Mouse (Mus musculus) stomach, postnatal 0 days (tissue): Measurements from ENCODE around the gene Gm5426. TPM values are rescaled to one million over a fixed set of nuclear protein-coding genes. Genes with fewer than 3 reads are reported as not detected.
"Not testable (repeated sequence)": the region's sequence is repeated elsewhere in the genome, so short reads cannot be mapped to it uniquely, and the experiment has no call there.

Experiments
- ATAC-seq: fragments of 200-750 bp; cut with Nextera tagmentation; 2 replicates; pipeline ENCODE4 v1.8.0; 2017; ENCODE audit not compliant: low FRiP score, low TSS enrichment
- DNase-seq: peaks from one replicate; pipeline ENCODE4 v3.0.0-alpha.2; 2016; ENCODE audit warnings: low spot score
- H3K27ac ChIP-seq: fragments of 300-500 bp; sonication (generic); replicated peaks from 2 replicates; pipeline ENCODE4 v1.5.1; 2014; ENCODE audit warnings: mild to moderate bottlenecking, control low read depth
- H3K27me3 ChIP-seq: fragments of 300-500 bp; sonication (generic); 2 replicates; pipeline ENCODE4 v1.6.1; 2014; ENCODE audit warnings: low read length; ENCODE audit not compliant: control insufficient read depth, insufficient read depth
- H3K36me3 ChIP-seq: fragments of 300-500 bp; sonication (generic); 2 replicates; pipeline ENCODE4 v1.6.1; 2014; ENCODE audit warnings: low read length, mixed read lengths; ENCODE audit not compliant: control insufficient read depth, insufficient read depth
- H3K4me1 ChIP-seq: fragments of 300-500 bp; sonication (generic); replicated peaks from 2 replicates; pipeline ENCODE4 v1.6.1; 2014; ENCODE audit warnings: antibody characterized with exemption; ENCODE audit not compliant: control insufficient read depth, insufficient read depth
- H3K4me2 ChIP-seq: fragments of 300-500 bp; sonication (generic); replicated peaks from 2 replicates; pipeline ENCODE4 v1.6.1; 2014; ENCODE audit warnings: low read depth, mild to moderate bottlenecking, control low read depth, moderate library complexity
- H3K4me3 ChIP-seq: fragments of 300-500 bp; sonication (generic); 2 replicates; pipeline ENCODE4 v1.5.1; 2014; ENCODE audit warnings: low read depth, low read length, control low read depth
- H3K9ac ChIP-seq: fragments of 300-500 bp; sonication (generic); 2 replicates; pipeline ENCODE4 v1.6.1; 2014; ENCODE audit warnings: mild to moderate bottlenecking, low read length, control low read depth, mixed read lengths
- H3K9me3 ChIP-seq: fragments of 300-500 bp; sonication (generic); 2 replicates; pipeline ENCODE4 v1.6.1; 2016; ENCODE audit warnings: low read length; ENCODE audit not compliant: control insufficient read depth
- CTCF ChIP-seq: IDR thresholded peaks from 2 replicates; pipeline ENCODE4 v1.5.1; 2016; ENCODE audit warnings: antibody characterized with exemption, low read depth, mild to moderate bottlenecking, moderate library complexity
- EP300 ChIP-seq: optimal IDR thresholded peaks from 2 replicates; pipeline ENCODE3; 2016; ENCODE audit warnings: antibody characterized with exemption
- WGBS: fragments of 180-500 bp; shearing (Covaris S2); extraction: QIAGEN DNeasy Blood & Tissue Kit; methylation state at CpG from one replicate; pipeline ENCODE4 v1.1.7; 2014; 5-methylcytosine and 5-hydroxymethylcytosine counted together
- polyA plus RNA-seq: library from polyadenylated mRNA; unstranded; fragments of >200 nt; fragmentation: Nextera tagmentation; extraction: Ambion mirVana; gene quantifications from 2 replicates; pipeline ENCODE4 v1.2.1, GENCODE M21; 2015

Gene Gm5426
- not detected in 2 replicates for polyA plus RNA-seq

DNA sequence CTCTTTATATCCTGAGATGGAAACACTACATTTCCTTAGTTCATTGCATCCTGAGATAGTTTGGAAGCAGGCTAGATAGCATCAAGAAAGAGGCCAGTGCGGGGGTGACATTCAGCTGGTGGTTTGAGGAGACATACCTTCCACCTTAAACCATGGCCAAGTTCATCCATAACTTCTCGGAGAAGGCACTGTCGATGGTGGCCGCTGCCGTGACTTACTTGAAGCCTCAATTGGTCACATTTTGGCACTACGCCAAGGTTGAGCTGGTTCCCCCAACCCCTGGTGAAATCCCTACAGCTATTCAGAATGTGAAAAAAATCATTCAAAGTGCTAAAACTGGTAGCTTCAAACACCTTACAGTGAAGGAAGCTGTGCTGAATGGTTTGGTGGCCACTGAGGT is at the start of gene Gm5426:
Gene Gm5426 (plus strand): TSS at position 153 of the 400 bp plus-strand sequence.
- H3K4me2 ChIP-seq, DNase-seq, H3K4me3 ChIP-seq, H3K36me3 ChIP-seq, H3K27me3 ChIP-seq, H3K4me1 ChIP-seq, H3K9me3 ChIP-seq, H3K27ac ChIP-seq, H3K9ac ChIP-seq, ATAC-seq: not testable (repeated sequence)
- 90% methylated on average over 6 of the region's 6 CpGs for WGBS

DNA sequence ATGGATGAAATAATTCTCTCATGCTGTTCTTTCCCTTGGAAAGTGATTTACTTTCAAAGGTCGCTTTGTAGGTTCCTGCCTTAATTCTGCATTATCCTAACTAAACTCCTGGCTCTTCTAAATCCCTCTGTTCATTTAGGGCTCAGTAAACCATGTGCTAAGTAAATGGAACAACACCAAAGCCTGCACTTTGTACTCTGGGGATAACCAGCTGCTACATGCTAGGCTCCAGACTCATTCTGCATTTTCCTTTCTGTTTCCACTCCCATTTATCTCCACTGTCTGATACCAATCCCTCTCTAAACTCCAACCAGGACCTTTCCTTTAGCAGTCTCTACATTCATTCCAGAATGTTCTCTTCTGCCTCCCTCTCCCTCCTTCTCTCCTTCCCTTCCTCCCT is 46.7 kb upstream of the Gm5426 start:
- WGBS = 42% methylated on average over 1 of the region's 1 CpGs
- H3K9me3 ChIP-seq = no peaks in the 10 kb centered on the region
- no peak overlapping the region for H3K4me3 ChIP-seq

DNA sequence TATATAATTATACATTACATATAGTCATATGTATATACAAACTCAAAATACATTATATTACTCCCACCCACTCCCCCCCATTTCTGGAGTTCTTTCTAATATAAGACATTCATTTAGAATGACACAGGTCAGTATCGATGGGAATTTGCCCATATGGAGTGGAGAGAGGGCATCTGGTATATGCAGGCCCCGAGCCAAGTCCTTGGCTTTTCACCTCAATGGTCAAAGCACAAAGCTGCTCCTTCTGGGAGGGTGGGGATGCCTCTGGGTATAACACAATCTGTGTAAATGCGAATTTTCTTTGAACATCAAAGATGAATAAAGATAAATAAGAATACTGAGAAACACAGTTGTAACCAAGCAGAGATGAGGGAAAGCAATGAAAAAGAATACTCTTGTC is 46.0 kb upstream of the Gm5426 start:
- Histone ChIP-seq H3K27me3 (no peaks in the 10 kb centered on the region), H3K4me1 (no peaks in the 10 kb centered on the region), H3K4me2 (no peak overlapping the region), H3K9me3 (no peaks in the 10 kb centered on the region), H3K9ac (no peak overlapping the region), H3K4me3 (no peak overlapping the region), H3K27ac (no peak overlapping the region), H3K36me3 (no peaks in the 10 kb centered on the region)
- 77% methylated on average over 3 of the region's 3 CpGs for WGBS
- ATAC-seq (no peak), DNase-seq (no peak)
- no peak for TF ChIP-seq EP300
- TF ChIP-seq CTCF = no peak

More for the DNA sequence above, 46.7 kb upstream of the Gm5426 start:
- Histone ChIP-seq H3K27ac (no peak overlapping the region), H3K9ac (no peak overlapping the region), H3K4me1 (no peaks in the 10 kb centered on the region), H3K36me3 (no peaks in the 10 kb centered on the region), H3K4me2 (no peak overlapping the region), H3K27me3 (no peaks in the 10 kb centered on the region)
- DNase-seq (no peak), ATAC-seq (no peak)
- no peak for TF ChIP-seq EP300

DNA sequence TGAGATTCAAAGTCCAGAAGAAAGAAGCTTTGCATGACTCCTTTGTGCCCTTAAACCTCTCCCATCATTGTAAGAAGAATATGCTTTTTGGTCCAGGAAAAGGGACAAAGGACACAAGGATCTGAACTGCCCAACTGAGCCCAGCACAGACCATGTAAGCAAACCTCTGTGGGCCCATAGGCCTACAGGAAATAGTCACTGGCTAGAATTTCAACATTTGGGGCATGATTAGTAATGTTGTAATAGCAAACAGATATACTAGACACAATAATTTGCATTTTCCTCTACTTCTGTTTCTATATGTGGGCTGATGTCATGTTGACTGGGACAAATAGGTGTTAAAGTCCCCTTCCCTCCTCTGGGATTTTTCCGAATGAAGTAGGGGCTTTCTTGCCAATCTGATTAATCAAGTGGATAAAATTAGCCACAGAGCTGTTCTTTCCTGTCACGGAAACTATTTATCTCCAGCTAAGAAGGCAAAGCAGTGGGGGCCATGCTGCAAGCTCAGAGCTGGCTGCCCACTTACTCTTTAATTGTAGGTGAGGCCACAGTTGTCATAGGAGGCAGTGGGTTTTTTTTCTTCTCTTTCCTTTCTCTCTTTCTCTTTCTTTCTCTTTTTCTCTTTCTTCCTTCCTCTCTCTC is 42.4 kb upstream of the Gm5426 start:
- ATAC-seq (no peak), DNase-seq (no peak)
- H3K4me1 ChIP-seq = no peaks in the 10 kb centered on the region
- no peak overlapping the region for H3K9ac ChIP-seq
- H3K36me3 ChIP-seq = no peaks in the 10 kb centered on the region
- WGBS = 46% methylated on average over 2 of the region's 2 CpGs
- TF ChIP-seq CTCF (no peak), EP300 (no peak)
- no peak overlapping the region for H3K27ac ChIP-seq
- no peaks in the 10 kb centered on the region for H3K27me3 ChIP-seq
- no peak overlapping the region for H3K4me2 ChIP-seq
- no peaks in the 10 kb centered on the region for H3K9me3 ChIP-seq
- no peak overlapping the region for H3K4me3 ChIP-seq

DNA sequence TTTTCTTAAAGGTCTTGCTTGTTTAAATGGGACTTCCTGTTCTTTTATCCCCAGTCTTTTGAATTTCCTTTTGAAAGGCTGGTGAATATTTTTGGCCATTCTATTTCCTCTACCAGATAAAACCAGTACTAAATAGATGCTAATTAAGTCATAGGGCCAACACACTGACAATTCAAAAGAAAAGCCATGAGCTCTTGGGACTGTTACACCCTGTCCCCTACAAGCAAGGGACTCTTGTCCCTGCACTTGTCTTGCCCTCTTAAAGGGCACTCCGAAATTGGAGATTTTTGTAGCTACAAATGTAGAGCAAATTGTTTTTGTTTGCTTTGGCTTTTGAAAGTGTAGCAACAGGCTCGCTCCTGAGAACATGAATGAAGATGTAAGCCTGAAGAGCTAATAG is 41.8 kb upstream of the Gm5426 start:
- H3K4me3 ChIP-seq = no peak overlapping the region
- H3K4me1 ChIP-seq = no peaks in the 10 kb centered on the region
- H3K27ac ChIP-seq = no peak overlapping the region
- no peak for ATAC-seq
- no peak overlapping the region for H3K4me2 ChIP-seq
- WGBS = 65% methylated on average over 2 of the region's 2 CpGs
- DNase-seq = no peak
- no peaks in the 10 kb centered on the region for H3K27me3 ChIP-seq
- H3K9ac ChIP-seq = no peak overlapping the region
- no peaks in the 10 kb centered on the region for H3K36me3 ChIP-seq
- H3K9me3 ChIP-seq = no peaks in the 10 kb centered on the region
- TF ChIP-seq CTCF = no peak
- TF ChIP-seq EP300 = no peak

DNA sequence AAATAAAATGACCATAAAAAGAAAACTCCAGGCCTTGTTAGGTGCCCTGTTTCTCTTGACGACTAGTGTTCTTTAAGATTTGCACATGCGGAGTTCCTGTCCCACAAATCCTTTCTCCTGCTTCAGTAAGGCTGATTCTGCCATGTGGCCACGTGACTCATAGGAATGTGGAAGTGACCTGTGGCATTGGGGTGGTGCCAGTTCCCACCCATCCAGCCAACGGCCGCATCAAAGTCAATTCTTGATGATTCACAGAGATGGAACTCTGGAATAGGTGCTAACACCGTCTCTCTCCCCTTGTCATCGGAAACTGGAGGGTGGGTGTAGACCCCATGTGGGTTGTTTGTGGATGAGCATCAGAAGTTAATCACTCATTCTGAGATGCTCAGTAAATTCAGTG is 39.7 kb upstream of the Gm5426 start:
- no peak for TF ChIP-seq CTCF
- no peak for TF ChIP-seq EP300
- ATAC-seq (no peak), DNase-seq (no peak)
- Histone ChIP-seq H3K27ac (no peak overlapping the region), H3K9me3 (no peaks in the 10 kb centered on the region), H3K4me3 (no peak overlapping the region), H3K4me1 (no peaks in the 10 kb centered on the region), H3K36me3 (no peaks in the 10 kb centered on the region), H3K4me2 (no peak overlapping the region), H3K9ac (no peak overlapping the region), H3K27me3 (no peaks in the 10 kb centered on the region)
- WGBS = 79% methylated on average over 7 of the region's 7 CpGs
